Mouse (Mus musculus): ENCODE measurements around the gene Tnrc18. TPM values are rescaled to one million over a fixed set of nuclear protein-coding genes. Genes with fewer than 3 reads are reported as not detected.

Gene Tnrc18
- total and polyA plus RNA-seq, 3 experiments, result 0.71 to 7.7 (median 5.2) TPM

DNA sequence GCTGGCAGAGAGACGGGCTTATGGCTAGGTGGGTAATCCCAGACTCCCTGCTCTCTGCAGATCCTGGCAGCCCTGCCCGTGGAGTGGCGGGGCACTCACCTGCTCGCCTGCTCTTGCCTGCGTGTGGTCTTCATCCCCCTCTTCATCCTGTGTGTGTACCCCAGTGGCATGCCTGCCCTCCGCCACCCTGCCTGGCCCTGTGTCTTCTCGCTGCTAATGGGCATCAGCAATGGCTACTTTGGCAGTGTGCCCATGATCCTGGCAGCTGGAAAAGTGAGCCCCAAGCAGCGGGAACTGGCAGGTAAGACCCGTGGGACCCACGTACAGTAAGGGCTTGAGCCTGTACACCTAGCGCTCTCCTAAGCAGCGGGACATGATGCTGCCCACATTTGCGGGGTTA lies 97.6 kb downstream of the Tnrc18 start:
- dilution Hi-C loops (cut with MboI; ENCODE audit: extremely low pct_ligation_motif_present, extremely low pct_unique_long_range_greater_than_20kb, low sequenced_read_pairs), result no loop called here
- TF ChIP-seq TCF12 (IDR thresholded peaks at IDR 0.05; ENCODE audit: low read depth, low read length), result no peak
- no peak for TF ChIP-seq SIN3A (IDR thresholded peaks at IDR 0.05; ENCODE audit: low read length)
- TF ChIP-seq MAZ (IDR thresholded peaks at IDR 0.05; ENCODE audit: low read depth, low read length), result no peak
- no peak for TF ChIP-seq POLR2A (IDR thresholded peaks at IDR 0.05; ENCODE audit: low read depth, low read length)
- no peak for TF ChIP-seq CHD1 (IDR thresholded peaks at IDR 0.05; ENCODE audit: low read depth, low read length)
- no peak for TF ChIP-seq MYC (IDR thresholded peaks at IDR 0.05; ENCODE audit: low read depth, low read length)
- TF ChIP-seq USF1 (IDR thresholded peaks at IDR 0.05; ENCODE audit: low read depth, low read length), result no peak
- TF ChIP-seq EP300 (IDR thresholded peaks at IDR 0.05; ENCODE audit: low read length), result no peak
- no peak for TF ChIP-seq MXI1 (IDR thresholded peaks at IDR 0.05; ENCODE audit: low read depth, low read length)
- no peak for TF ChIP-seq TBP (conservative IDR thresholded peaks at IDR 0.05; ENCODE audit: low read depth, low read length)
- TF ChIP-seq NELFE (IDR thresholded peaks at IDR 0.05; ENCODE audit: low read depth, low read length), result no peak
- no peak for TF ChIP-seq ELF1 (IDR thresholded peaks at IDR 0.05; ENCODE audit: low read depth, low read length)
- in situ Hi-C loops (cut with MboI; ENCODE audit: low pct_ligation_motif_present, low pct_unique_long_range_greater_than_20kb, low sequenced_read_pairs), result loop anchor here (5.0 to 25.0 kb wide), 3 partner anchors 48 to 218 kb away; no protein-coding TSS in a partner anchor
- peaks cover 0 to 6% of the 10 kb centered on the region in 2 experiments; a peak in 2 of 4 replicates for H3K4me1 ChIP-seq (ENCODE audit: control insufficient read depth in 1 of 2, insufficient read depth in 2 of 2)
- H3K4me3 ChIP-seq (replicated peaks in 1 of 3; ENCODE audit: low read depth in 2 of 3, low read length in 2 of 3, poor library complexity in 1 of 3), result no peak overlapping the region
- H3K27me3 ChIP-seq (replicated peaks), result peaks cover 38% of the 10 kb centered on the region
- H3K4me2 ChIP-seq (ENCODE audit: insufficient read depth, low read depth, poor library complexity, severe bottlenecking), result no peak overlapping the region
- H3K79me2 ChIP-seq (replicated peaks; ENCODE audit: control insufficient read depth, extremely low read depth, insufficient read depth, poor library complexity, severe bottlenecking), result no peaks in the 10 kb centered on the region
- DNase-seq (ENCODE audit: extremely low read depth), result no peak
- no peaks in the 10 kb centered on the region for H3K9me3 ChIP-seq (replicated peaks; ENCODE audit: low read length)
- no peak overlapping the region for H3K9ac ChIP-seq (ENCODE audit: insufficient read depth, low read depth)
- H3K27ac ChIP-seq (ENCODE audit: insufficient read depth, low read depth), result no peak overlapping the region
- H3K36me3 ChIP-seq (replicated peaks in 1 of 2; ENCODE audit: control insufficient read depth in 1 of 2, insufficient read depth in 1 of 2, low read length in 1 of 2), result no peaks in the 10 kb centered on the region

DNA sequence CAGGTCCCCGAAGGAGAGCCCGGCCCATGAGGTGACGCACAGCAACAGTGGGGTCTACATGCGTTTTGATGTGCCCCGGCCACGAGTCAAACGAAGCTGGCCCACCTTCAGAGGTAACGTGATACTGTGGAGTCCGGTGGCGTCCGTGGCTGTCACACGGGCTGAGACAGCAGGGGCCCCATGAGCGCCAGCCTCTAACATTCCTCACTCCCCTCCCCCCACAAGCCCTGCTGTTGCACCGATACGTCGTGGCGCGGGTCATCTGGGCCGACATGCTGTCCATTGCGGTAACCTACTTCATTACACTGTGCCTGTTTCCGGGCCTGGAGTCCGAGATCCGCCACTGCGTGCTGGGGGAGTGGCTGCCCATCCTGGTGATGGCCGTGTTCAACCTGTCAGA lies 99.0 kb downstream of the Tnrc18 start:
- Histone ChIP-seq H3K27ac (ENCODE audit: insufficient read depth, low read depth) (no peak overlapping the region), H3K4me2 (ENCODE audit: insufficient read depth, low read depth, poor library complexity, severe bottlenecking) (no peak overlapping the region), H3K79me2 (replicated peaks; ENCODE audit: control insufficient read depth, extremely low read depth, insufficient read depth, poor library complexity, severe bottlenecking) (no peaks in the 10 kb centered on the region), H3K9ac (ENCODE audit: insufficient read depth, low read depth) (no peak overlapping the region), H3K27me3 (replicated peaks) (peaks cover 43% of the 10 kb centered on the region), H3K9me3 (replicated peaks; ENCODE audit: low read length) (no peaks in the 10 kb centered on the region), H3K4me1 (ENCODE audit: control insufficient read depth in 1 of 2, insufficient read depth in 2 of 2) (no peaks in the 10 kb centered on the region), H3K4me3 (replicated peaks in 1 of 3; ENCODE audit: low read depth in 2 of 3, low read length in 2 of 3, poor library complexity in 1 of 3) (no peak overlapping the region), H3K36me3 (replicated peaks in 1 of 2; ENCODE audit: control insufficient read depth in 1 of 2, insufficient read depth in 1 of 2, low read length in 1 of 2) (no peaks in the 10 kb centered on the region)
- dilution Hi-C loops (cut with MboI; ENCODE audit: extremely low pct_ligation_motif_present, extremely low pct_unique_long_range_greater_than_20kb, low sequenced_read_pairs) (no loop called here), in situ Hi-C loops (cut with MboI; ENCODE audit: low pct_ligation_motif_present, low pct_unique_long_range_greater_than_20kb, low sequenced_read_pairs) (loop anchor here (5.0 to 25.0 kb wide), 3 partner anchors 46 to 216 kb away; no protein-coding TSS in a partner anchor)
- TF ChIP-seq ZKSCAN1 (IDR thresholded peaks at IDR 0.05; ENCODE audit: borderline replicate concordance, low read depth, low read length) (no peak), JUND (conservative IDR thresholded peaks at IDR 0.05; ENCODE audit: low read depth, low read length) (no peak), PAX5 (IDR thresholded peaks at IDR 0.05; ENCODE audit: low read length) (no peak), ZC3H11A (IDR thresholded peaks at IDR 0.05; ENCODE audit: low read depth, low read length) (no peak), UBTF (IDR thresholded peaks at IDR 0.05; ENCODE audit: low read depth, low read length) (no peak), SIN3A (IDR thresholded peaks at IDR 0.05; ENCODE audit: low read length) (no peak), USF1 (IDR thresholded peaks at IDR 0.05; ENCODE audit: low read depth, low read length) (no peak)
- no peak for DNase-seq (ENCODE audit: extremely low read depth)

All from CH12.LX (cell line).